Mouse (Mus musculus) bone marrow, adult 2 months (tissue): ENCODE results near the gene Selplg.
"Not testable (repeated sequence)": the region's sequence is repeated elsewhere in the genome, so short reads cannot be mapped to it uniquely, and the experiment has no call there.

Experiments
- CTCF ChIP-seq: fragments of 200-500 bp; IDR thresholded peaks from 2 replicates; pipeline ENCODE4 v1.5.1; 2011; ENCODE audit warnings: low read length, control low read depth; ENCODE audit not compliant: control insufficient read depth, insufficient read depth
- POLR2A ChIP-seq: fragments of 200-500 bp; IDR thresholded peaks from 2 replicates; pipeline ENCODE4 v1.6.1; 2011; ENCODE audit warnings: low read depth, mild to moderate bottlenecking, control low read depth, low read length, borderline replicate concordance; ENCODE audit not compliant: control insufficient read depth

DNA sequence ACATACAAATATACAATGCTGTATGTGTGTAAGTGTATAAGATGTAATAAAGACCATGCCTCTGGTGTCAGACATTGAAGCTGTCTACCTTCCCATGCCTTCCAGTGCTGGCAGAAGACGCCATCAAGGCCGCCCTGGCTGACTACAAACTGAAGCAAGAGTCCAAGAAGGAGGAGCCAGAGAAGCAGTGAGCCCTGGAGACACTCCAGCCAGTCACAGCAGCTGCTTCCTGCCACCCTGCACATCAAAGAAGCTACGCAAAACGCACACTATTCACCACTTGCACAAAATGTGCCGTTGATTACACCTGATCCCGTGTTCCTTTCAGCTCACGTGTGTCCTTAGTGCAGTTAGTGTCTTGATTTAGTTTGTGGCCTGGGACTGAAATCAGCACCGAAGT lies 54.7 kb downstream of the Selplg start:
- not testable (repeated sequence) for TF ChIP-seq CTCF, POLR2A
